Mouse (Mus musculus) testis, adult 2 months (tissue): Measurements from ENCODE around the gene Rprd2. TPM values are rescaled to one million over a fixed set of nuclear protein-coding genes. Genes with fewer than 3 reads are reported as not detected.

ENCODE experiments used
- H3K27ac ChIP-seq: fragments of 200-500 bp; 2 replicates; pipeline ENCODE4 v1.5.1; 2012; ENCODE audit warnings: low read depth, low read length; ENCODE audit not compliant: control insufficient read depth, insufficient read depth
- H3K27me3 ChIP-seq: fragments of 200-500 bp; 2 replicates; pipeline ENCODE4 v1.6.1; 2012; ENCODE audit warnings: mild to moderate bottlenecking, low read length, moderate library complexity; ENCODE audit not compliant: control insufficient read depth, insufficient read depth
- H3K36me3 ChIP-seq: fragments of 200-500 bp; 2 replicates; pipeline ENCODE4 v1.6.1; 2012; ENCODE audit warnings: mild to moderate bottlenecking, low read length; ENCODE audit not compliant: control insufficient read depth, insufficient read depth
- H3K4me1 ChIP-seq: fragments of 200-500 bp; 2 replicates; pipeline ENCODE4 v1.6.1; 2012; ENCODE audit warnings: low read length; ENCODE audit not compliant: control insufficient read depth, insufficient read depth
- H3K4me3 ChIP-seq: fragments of 200-500 bp; 2 replicates; pipeline ENCODE4 v1.5.1; 2012; ENCODE audit warnings: low read depth, mild to moderate bottlenecking, low read length, moderate library complexity, mixed read lengths; ENCODE audit not compliant: control insufficient read depth
- CTCF ChIP-seq: fragments of 200-500 bp; IDR thresholded peaks from 2 replicates; pipeline ENCODE4 v1.5.1; 2012; ENCODE audit warnings: low read depth, mild to moderate bottlenecking, inconsistent platforms, low read length, moderate library complexity; ENCODE audit not compliant: control insufficient read depth, insufficient read depth, insufficient replicate concordance
- POLR2A ChIP-seq: fragments of 200-500 bp; IDR thresholded peaks from 2 replicates; pipeline ENCODE4 v1.6.1; 2012; ENCODE audit warnings: low read depth, mild to moderate bottlenecking, inconsistent platforms, low read length, moderate library complexity; ENCODE audit not compliant: control insufficient read depth
- polyA plus RNA-seq: library from polyadenylated mRNA; depleted of rRNA; stranded (reverse); fragments of >200 nt; gene quantifications from 2 replicates; pipeline ENCODE4 v1.2.3, GENCODE M21; 2012

Gene Rprd2
- polyA plus RNA-seq, 1 experiment = 18.4 TPM

DNA sequence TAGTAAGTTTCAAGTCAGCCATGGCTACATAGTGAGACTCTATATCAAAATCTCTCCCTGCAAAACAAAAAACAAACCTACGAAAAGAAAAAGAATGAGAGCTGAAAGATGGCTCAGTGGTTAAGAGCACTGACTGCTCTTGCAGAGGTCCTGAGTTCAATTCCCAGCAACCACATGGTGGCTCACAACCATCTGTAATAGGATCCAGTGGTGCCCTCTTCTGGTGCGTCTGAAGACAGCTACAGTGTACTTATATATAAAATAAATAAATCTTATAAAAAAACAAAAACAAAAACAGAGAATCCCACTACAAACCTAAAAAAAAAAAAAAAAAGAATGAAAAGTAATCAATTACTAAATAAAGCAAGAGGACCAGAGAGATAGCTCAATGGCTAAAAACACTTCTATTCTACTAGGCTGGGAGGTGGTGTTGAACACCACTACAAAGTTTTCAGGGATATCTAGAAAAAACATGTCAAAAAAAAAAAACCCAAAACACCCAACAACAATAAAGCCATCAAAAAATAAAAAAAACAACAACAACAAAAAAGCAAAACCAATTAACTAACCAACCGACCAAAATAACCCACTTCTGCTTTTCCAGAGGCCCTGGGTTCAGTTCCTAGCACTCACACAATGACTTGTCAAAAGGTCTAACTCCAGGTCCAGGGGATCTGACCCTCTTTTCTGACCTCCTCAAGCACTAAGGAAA lies 24.0 kb upstream of the Rprd2 start:
- no peak overlapping the region for H3K4me3 ChIP-seq
- peaks cover 5% of the 10 kb centered on the region for H3K36me3 ChIP-seq
- H3K27ac ChIP-seq = no peak overlapping the region
- TF ChIP-seq POLR2A (no peak), CTCF (no peak)
- no peaks in the 10 kb centered on the region for H3K4me1 ChIP-seq
- no peaks in the 10 kb centered on the region for H3K27me3 ChIP-seq

DNA sequence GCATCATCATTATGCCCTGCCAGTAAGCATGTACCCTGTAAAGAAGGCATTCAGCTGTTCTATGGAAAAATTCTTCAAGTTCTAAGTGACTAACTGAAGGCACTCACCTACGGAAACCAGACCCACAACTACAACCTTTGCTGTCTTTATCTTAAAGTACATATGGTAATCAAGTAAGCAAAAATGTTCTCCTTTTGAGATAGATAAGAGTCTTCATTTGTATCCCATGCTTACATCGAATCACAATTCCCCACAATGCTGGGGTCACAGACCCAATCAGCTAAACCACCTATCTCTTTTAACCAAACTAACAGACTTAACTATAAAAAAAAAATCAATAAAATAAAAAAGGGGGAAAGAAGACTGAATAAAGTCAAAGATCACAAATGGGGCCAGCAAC lies 20.6 kb upstream of the Rprd2 start:
- no peaks in the 10 kb centered on the region for H3K4me1 ChIP-seq
- H3K27ac ChIP-seq = no peak overlapping the region
- H3K36me3 ChIP-seq = peaks cover 2% of the 10 kb centered on the region
- no peak overlapping the region for H3K4me3 ChIP-seq
- H3K27me3 ChIP-seq = no peaks in the 10 kb centered on the region
- TF ChIP-seq CTCF = no peak
- TF ChIP-seq POLR2A = no peak

DNA sequence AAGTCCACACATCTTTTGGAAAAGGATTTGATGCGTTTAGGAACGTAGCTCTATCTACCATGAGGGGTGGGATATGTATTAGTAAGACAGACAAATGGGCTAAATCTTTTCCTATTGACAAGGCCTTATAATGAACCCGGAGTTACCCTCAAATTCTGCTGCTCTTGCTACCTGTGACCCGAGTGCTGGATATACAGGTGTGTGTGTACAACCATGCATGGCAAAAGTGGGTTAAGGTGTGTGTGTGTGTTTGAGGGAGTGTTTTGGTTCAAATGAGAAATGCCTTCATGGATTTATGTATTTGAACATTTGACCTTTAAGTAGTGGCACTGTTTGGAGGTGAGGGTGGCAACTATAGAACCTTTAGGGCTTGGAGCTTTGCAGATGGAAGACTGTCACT lies 10.4 kb upstream of the Rprd2 start:
- Histone ChIP-seq H3K4me1 (no peaks in the 10 kb centered on the region), H3K27me3 (no peaks in the 10 kb centered on the region), H3K36me3 (no peaks in the 10 kb centered on the region; the same call in 1 of the 2 replicates), H3K27ac (no peak overlapping the region), H3K4me3 (no peak overlapping the region)
- no peak for TF ChIP-seq POLR2A
- TF ChIP-seq CTCF = no peak

DNA sequence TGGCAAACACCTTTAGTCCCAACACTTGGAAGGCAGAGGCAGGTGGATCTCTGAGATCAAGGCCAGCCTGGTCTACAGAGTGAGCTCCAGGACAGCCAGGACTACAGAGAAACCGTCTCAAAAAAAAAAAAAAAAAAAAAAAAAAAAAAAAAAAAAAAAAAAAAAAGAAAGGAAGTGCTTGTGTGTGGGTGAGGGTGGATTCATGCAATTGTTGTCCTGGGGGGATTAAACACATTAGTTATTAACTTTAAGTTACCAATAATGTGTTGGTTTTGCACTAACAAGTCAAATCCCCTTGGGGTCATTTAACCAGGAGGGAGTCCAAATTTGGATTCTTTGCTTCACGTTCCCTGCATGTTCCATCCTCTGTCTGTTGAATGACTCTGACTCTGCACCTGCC lies 7.6 kb upstream of the Rprd2 start:
- H3K36me3 ChIP-seq = no peaks in the 10 kb centered on the region
- no peak overlapping the region for H3K4me3 ChIP-seq
- H3K27me3 ChIP-seq = no peaks in the 10 kb centered on the region
- TF ChIP-seq CTCF (no peak), POLR2A (no peak)
- H3K27ac ChIP-seq = no peak overlapping the region
- no peaks in the 10 kb centered on the region for H3K4me1 ChIP-seq

DNA sequence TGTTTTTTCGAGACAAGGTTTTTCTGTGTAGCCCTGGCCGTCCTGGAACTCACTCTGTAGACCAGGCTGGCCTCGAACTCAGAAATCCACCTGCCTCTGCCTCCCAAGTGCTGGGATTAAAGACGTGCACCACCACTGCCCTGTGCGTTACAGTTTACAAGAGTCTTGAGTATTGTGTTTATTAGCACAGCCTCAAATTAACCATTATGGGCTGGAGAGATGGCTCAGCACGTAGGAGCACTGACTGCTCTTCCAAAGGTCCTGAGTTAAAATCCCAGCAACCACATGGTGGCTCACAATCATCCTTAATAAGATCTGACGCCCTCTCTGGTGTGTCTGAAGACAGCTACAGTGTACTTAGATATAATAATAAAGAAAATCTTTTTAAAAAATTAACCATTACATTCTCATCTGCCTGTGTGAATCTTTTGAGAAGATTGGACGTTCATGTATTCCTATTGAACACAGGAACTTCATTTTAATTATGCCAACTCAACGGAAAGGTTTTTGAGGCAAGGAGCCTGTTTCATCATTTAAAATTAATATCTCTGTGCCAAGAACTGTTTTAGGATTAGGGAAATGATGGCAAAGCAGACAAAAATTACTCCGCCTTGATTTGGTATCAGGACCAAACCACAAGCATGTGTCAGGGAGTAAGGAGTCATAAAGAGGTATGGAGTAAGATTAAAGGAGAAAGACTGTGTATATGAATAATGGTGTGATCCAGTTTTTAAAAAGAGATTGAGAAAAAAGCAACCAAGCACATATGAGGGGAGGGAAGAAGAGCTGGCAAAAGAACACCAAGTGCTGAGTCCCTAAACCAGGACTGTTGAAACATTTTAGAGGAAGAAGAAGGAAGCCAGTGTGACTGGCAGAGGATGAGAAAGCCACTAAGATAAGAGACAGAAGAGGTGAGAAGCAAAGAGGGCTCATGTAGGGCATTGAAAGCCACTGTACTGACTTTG lies 1.7 kb upstream of the Rprd2 start:
- peak overlapping the region; percentile 100 for H3K27ac ChIP-seq

DNA sequence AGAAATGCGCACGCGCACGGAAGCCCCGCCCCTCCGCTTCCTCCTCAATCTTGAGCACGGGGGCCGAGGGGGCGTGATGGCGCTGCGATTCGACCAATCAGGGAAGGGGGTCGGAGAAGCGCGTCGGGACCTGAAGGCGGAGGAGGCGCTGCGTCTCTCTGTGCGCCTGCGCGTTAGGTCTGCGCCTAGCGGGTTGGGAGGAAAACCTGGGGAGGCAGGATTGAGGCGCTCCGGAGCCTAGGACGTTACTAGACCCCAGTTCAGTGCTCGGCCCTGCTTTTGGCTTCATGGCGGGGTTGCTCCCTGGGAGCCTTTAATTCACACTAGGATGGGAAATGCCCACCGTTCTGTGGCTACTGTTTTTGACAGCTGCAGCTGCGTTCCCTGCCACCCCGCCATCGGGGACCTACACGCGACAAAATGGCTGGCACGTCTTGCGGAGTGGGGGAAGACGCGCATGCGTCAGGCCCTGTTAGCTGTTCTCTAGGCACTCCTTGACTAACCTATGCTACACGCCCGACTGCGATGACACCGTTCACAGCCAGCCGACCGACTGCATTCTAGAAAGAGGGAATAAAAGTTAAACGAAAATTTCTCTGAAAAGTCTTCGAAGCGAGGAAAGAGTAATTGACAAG lies 805 bp upstream of the Rprd2 start:
- H3K27ac ChIP-seq = peak overlapping the region; percentile 100
- H3K36me3 ChIP-seq = no peaks in the 10 kb centered on the region
- TF ChIP-seq POLR2A (peak; percentile 92), CTCF (no peak)
- no peaks in the 10 kb centered on the region for H3K27me3 ChIP-seq
- H3K4me1 ChIP-seq = no peaks in the 10 kb centered on the region; the same call in 1 of the 2 replicates
- H3K4me3 ChIP-seq = peak overlapping the region; percentile 97

More for the DNA sequence above, 1.7 kb upstream of the Rprd2 start:
- Histone ChIP-seq H3K27me3 (no peaks in the 10 kb centered on the region), H3K4me3 (peak overlapping the region; percentile 97), H3K36me3 (no peaks in the 10 kb centered on the region), H3K4me1 (no peaks in the 10 kb centered on the region; the same call in 1 of the 2 replicates)
- TF ChIP-seq POLR2A (no peak), CTCF (no peak)

DNA sequence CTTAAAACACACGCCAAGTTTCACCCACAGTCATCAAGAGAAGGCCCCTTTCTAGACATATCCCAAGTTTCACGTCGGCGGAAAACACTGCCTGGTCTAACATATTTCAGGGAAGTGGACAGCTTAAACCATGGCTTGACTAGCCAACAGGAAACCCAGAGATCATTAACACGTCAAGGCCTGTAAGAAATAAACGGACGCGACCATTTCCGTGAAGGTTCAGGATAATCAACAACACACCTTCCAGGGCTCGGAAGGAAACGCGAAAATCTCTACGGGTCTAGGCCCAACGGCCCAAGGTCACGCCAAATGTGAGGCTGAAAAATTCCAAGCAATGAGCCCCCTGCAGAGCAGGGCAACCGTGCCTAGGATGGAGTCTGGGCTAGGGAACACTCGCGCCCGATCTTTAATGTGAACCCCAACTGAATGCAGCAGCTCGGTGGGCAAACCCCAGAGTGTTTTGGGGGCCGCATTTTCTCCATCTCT lies 594 bp downstream of the Rprd2 start:
- Histone ChIP-seq H3K27ac (peak overlapping the region; percentile 99), H3K4me3 (peak overlapping the region; percentile 96), H3K36me3 (no peaks in the 10 kb centered on the region), H3K4me1 (no peaks in the 10 kb centered on the region; the same call in 1 of the 2 replicates), H3K27me3 (no peaks in the 10 kb centered on the region)
- peak; percentile 37; the same call in 1 of the 2 replicates for TF ChIP-seq POLR2A
- no peak for TF ChIP-seq CTCF
